Mouse (Mus musculus): ENCODE data around the gene Cers6.

The Cers6 gene

DNA sequence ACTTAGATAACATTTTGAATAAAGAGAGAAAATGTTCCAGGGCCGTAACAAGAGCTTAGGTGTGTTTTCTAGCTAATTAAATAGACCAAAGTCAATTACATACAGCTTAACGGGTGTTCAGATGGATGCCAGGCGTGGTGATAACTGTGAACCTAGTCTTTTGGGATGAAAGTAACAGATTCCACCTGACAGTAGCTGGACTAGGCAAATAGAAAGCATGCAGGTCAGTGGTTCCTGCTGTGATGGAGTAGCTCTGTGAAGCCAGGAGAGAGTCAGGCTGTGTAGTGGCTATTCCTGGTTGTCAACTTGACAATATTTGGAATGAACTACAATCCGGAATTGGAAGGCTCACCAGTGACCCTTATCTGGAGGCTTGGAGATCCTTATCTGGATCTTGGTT lies 56.3 kb downstream of the Cers6 start:
- DNase-seq = no peak

- no peak for DNase-seq
These were observed 63.1 kb downstream of the Cers6 start for GRCm38 (mm10) chr2:68924344-68924743.

DNA sequence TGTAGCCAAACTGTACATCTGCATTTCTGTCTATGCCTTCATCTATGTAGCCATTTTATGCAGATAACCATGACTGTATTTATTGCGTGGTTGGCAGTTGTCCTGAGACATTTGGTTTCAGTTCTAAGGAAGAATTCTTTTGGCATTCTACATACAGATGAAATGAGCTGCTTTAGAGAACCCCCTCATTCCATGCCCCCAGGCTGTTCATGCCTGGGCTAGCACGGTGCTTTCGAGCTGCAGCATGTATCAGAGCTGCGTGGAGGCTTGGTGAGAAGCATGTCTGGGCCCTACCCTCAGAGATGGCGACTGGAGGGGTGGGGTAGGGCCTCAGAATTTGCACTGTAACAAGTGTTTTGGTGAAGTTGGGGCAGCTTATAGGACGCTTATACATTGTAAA lies 64.3 kb downstream of the Cers6 start:
- no peak for DNase-seq

DNA sequence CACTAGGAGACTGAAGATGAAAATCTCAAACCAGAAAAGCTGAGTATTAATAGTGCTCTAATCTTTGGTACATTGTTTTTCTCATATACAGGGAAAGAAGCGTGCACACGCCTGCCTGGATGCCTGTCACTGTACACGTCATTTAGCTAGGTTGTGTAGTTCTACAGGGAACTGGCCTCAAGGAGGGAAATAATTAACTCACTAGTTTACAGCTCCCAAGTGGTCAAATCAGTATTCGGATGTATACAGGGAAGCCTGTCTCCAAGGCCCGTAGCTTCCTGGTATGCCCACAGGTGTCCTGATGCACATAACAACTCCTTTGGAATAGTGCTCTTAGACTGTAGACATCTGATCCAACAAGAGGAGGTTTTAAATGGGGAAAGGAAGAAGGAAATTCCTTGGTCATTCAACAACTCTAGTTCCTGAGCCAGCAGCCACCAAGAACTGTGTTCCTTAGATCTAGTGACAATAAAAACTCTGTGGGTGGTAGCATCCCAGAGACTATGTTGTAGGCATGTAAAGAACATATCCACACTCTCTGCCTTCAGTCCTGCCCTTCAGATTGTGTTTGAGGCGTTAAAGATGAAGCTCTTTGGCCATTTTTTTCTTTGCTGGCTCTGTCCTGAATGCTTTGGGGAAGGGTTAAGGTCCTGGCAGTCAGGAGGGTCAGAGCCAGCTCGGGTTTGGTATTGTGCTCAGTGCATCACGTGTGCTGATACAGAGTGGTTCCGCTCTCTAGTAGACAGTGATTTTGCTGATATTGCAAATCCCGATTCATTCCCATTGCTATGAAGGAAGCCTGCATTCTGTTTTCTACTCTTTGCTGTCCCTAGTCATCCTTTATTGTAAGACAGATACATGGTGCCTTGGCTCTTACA lies 65.9 kb downstream of the Cers6 start:
- DNase-seq = no peak

GRCm38 (mm10) chr2:68932240-68932639 lies 71.0 kb downstream of the Cers6 start:
- peak; percentile 37 for DNase-seq

DNA sequence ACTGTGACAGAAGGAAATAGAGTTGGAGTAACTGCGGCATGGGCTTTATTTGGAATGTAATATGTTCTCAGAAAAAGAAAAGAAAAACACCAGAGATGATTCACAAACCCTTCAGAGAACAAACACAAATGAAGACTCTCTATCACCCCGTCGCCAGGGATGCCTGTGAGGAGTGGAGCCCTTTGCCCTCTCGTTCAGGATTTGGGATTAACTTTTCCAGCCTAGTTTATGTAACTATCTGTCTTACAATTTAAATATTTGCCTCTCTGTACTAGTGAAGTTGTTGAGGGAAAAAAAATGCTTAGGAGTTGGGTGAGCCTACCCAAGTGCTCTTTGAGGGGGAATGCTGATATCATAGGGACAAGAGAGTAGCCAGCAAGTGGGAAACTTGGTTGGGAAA lies 71.4 kb downstream of the Cers6 start:
- no peak for DNase-seq

GRCm38 (mm10) chr2:68934651-68935050 lies 73.4 kb downstream of the Cers6 start:
- no peak for DNase-seq

DNA sequence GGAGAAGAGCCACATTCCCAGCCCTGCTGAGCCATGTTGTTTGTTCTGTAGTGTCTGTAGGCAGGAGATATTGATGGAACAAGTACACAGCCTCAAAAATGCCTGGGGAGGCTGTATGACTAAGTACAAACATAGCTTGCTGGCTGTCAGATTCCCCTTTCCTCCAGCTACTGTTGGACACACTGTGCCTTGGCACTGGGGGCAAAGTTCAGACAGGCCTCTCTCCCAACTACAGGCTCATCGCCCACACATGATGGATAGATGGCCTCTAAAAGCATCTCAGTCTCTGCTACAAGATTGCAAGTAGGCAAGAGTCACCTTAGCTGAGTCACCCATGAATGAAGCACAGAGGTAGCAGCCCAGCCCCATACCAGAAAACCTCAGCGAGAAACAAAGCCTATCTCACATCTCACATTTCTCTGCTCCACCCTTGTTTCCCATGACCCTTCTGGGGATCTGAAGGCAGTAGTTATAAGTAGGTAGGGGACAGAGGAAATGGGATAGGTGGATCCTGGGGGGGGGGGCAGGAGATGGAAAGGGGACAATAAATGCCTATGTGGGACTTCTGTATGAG lies 74.6 kb downstream of the Cers6 start:
- peak; percentile 30 for DNase-seq

- DNase-seq = no peak
These were observed 75.5 kb downstream of the Cers6 start for GRCm38 (mm10) chr2:68936773-68937172.

DNA sequence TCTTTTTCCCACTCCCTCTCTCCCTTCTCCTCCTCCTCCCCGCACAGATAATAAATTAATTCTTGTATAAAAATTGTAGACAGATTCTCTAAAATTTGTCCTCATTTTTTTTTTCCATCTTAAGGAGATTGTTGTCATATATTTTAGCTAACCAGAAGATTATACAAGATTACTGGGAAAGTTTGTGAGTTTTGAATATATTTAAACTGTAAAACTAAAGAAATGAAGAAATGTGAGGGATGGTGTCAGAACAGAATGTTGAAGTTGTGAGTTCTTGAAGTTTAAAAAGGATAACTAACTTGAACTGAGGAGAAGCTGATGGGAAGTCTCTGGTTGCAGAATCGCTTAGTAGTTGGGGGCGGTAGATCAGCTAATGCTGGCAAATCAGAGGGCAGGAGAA lies 76.6 kb downstream of the Cers6 start:
- DNase-seq = no peak

DNA sequence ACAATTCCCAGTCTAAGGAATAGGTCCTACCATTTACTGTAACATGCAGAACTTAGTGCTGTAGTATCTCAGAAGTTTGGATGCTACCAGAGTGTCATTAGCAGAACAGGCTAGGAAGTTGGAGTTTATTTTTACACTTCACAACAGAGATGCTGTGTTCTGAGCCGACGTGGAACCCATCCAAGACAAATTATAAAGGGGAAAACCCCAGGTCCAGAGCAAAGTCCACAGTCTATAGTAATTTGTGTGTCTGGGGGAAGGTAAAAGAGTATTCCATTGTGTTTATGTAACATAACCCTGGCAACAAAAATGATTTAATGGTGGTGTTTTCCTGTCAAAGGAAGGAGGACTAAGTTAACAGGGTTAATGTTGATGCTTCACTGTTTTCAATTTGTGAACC lies 83.7 kb downstream of the Cers6 start:
- DNase-seq = no peak

DNA sequence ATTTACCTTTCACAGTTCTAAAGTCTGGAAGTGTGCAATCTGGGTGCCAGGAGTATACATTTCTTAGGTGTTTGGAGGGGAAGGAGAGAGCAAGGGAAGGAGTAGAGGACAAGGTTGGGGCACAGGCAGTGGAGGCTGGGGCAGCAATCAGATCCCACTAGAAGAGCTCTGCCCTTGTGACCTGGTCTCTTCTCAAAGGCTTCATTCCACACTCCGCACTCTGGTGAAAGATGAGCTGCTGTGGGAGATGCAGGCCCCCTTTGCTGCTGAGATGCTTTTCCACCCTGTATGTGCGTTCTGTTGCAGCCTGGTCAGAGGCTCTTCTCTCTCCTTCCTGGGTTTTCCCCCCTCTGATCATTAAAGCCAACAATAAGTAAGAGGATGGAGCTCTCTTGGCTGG lies 84.7 kb downstream of the Cers6 start:
- no peak for DNase-seq

GRCm38 (mm10) chr2:68946819-68947218 lies 85.6 kb downstream of the Cers6 start:
- no peak for DNase-seq

DNA sequence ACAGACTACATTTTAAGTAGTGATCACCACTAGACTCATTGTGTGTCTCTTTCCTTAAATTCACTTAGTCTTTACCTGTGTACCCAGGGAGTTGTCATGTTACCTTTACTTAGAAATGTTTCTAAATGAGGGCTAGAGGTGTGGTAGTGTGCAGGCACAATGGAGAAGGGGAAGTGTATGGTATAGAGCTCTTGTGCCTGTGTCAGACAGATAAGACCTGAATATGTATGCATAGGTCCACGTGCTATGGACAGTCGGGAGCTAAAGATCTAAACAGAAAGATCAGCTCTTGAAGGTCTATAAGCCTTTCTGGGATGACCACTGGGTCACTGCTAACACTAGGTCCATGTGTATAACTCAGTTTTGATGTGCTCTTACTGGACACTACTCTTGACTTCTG lies 87.9 kb downstream of the Cers6 start:
- DNase-seq = no peak

DNA sequence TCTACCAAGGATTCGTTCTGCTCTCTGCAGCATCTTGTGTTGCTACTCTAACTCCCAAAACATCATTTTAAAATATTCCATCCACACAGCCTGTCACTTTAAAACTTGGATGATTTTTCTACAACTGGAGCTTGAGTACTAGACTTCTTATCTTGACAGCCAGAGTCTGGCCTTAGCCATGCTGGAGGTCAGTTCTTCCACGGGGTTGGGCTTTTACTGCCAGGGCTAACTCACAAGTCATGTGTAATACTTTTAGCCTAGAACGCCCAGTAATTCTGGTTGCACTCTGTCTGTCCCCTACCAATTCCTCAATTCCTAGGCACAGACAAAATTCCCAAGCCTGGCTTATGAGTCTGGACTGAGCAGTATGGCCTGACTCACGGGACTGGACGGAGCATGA lies 88.5 kb downstream of the Cers6 start:
- no peak for DNase-seq

DNA sequence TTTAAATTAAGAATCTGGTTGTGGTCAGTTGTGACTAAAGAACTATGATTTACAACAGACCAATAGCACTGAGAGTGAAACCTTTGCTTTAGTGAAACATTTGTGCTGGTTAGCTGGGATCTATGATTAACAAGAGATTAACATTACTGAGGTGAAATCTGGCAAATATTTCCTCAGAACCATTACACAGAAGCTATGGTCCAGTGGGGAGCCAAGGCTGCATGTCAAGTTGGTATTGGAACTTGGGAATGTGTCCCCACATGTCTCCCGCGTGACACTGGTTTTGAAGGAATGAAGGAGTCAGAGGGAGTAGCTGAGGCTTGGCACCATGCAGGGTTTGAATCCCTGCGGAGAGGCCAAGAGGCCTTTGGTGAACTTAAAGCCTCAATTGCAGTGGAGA lies 90.5 kb downstream of the Cers6 start:
- no peak for DNase-seq

DNA sequence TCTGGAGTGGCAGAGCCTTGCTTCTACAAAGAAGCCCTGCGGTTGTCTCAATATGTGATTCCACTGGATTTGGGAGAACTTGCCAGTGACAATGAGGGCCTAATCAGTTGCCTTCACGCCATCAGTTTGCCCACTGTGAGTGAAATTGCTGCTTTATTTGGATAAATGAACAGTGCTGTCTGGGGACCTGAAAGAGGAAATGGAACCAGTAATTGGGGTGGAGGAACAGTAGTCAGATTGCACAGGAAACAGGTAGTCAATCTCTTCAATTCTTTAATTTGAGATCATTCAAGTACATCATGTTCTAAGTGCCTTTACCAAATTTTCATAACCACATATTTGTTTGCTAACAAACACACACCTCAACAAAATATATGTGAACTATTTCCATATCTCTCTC lies 92.4 kb downstream of the Cers6 start:
- DNase-seq = no peak

GRCm38 (mm10) chr2:68955496-68955895 lies 94.3 kb downstream of the Cers6 start:
- DNase-seq = no peak

GRCm38 (mm10) chr2:68956146-68956545 lies 94.9 kb downstream of the Cers6 start:
- DNase-seq = no peak

DNA sequence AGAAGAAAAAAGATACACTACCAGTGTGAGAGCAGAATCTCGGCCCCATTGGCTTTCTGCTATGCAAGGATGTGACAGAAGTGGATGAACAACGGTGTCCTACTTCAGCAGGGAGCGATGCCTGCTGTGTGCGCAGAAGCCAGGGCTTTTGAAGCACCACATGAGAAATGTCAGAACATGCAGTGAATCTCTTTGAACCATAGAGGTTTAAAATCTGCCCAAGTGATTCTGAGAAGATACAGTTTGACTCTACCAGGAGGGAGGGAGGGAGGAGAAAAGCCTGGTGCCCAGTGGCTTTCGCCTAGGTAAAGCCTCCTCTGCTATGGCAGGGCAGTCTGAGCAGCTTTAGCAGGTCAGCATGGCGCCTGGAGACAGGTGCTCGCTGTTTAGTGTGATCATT lies 96.6 kb downstream of the Cers6 start:
- peak; percentile 53 for DNase-seq

- DNase-seq = peak; percentile 43
These were observed 98.3 kb downstream of the Cers6 start for GRCm38 (mm10) chr2:68959573-68959972.

DNA sequence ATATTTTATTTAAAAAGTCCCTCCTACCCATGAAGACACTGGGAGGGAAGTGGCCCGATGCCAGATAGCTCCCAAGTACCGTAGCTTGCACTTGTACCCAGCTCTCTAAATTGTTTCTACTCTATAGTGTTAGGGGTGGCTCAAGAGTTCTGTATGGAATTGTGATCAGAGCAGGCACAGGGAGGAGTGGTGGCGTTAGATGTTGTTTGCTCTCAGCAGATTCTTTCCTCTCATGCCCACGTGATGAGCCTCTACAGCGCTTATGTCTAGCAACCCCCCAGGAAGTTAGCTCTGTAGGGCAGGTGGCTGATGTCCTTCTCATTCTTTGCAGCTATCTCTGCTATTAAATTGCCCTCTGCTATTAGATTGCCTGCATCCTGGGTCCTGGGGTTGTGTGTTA lies 98.8 kb downstream of the Cers6 start:
- peak; percentile 40 for DNase-seq

GRCm38 (mm10) chr2:68960620-68961019 lies 99.4 kb downstream of the Cers6 start:
- DNase-seq = no peak

DNA sequence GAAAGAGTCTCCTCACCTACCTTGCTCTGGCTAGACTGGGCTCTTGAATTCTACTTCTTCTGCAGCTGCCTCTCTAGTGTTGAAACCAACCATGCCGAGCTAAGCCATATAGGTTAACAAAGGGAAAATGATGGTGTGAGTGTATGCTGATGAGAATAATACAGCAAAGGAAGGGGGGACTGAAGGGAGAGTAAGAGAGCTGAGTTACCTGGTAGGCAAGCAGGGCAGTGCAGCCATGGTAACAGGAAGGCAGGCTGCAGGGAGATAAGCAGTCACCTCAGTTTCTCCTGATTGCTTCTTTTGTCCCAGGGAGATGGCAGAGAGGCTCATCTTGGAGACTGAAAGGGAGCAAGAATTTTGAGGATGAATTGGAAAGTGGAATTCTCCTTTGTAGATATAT lies 105.1 kb downstream of the Cers6 start:
- DNase-seq = no peak

GRCm38 (mm10) chr2:68968028-68968427 lies 106.8 kb downstream of the Cers6 start:
- no peak for DNase-seq

Measured in thymus, postnatal 4 days (tissue).